Mouse (Mus musculus): Measurements from ENCODE around the gene Pitpnc1. TPM values are rescaled to one million over a fixed set of nuclear protein-coding genes. Genes with fewer than 3 reads are reported as not detected.

The Pitpnc1 gene
- polyA plus RNA-seq, 1 experiment from 2014 or later, result 20.4 TPM

DNA sequence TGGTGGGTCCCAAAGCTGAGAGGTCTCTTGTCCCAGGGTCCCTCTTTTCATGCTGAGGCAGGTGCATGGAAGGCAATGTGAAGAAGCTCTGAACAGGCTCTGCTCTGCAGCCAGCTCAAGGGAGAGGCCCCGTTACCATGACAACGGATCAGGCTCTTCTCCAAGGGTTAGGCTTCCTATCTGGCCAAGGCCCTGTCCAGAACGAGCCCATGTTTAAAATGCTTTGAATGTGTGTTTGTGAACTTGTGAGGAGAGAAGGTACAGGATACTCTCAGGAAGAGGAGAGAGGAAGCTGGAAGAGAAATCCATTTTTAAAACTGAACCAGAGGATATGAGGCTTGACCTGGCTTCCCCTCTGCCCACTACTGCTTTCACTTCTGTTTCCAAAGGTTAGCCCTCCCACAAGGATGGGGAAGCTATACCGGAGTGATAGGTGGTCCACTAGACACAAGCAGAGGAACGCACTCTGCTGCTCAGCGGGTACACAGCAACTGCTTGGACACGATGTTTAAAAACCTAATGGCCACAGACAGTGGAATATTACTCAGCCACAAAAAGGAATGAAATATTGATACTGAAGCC is 131.2 kb downstream of the Pitpnc1 start:
- 79% methylated on average over 7 of the region's 7 CpGs for WGBS
- peaks cover 58% of the 10 kb centered on the region for H3K4me1 ChIP-seq
- no peak overlapping the region for H3K4me3 ChIP-seq
- H3K27ac ChIP-seq (replicated peaks), result peak overlapping the region; percentile 56; the same call in 1 of the 2 replicates
- no peaks in the 10 kb centered on the region for H3K27me3 ChIP-seq (ENCODE audit: low read depth, poor library complexity, severe bottlenecking)
- H3K9me3 ChIP-seq (replicated peaks), result no peaks in the 10 kb centered on the region
- DNase-seq (ENCODE audit: low spot score), result peak; percentile 61
- H3K36me3 ChIP-seq, result peaks cover 12% of the 10 kb centered on the region

DNA sequence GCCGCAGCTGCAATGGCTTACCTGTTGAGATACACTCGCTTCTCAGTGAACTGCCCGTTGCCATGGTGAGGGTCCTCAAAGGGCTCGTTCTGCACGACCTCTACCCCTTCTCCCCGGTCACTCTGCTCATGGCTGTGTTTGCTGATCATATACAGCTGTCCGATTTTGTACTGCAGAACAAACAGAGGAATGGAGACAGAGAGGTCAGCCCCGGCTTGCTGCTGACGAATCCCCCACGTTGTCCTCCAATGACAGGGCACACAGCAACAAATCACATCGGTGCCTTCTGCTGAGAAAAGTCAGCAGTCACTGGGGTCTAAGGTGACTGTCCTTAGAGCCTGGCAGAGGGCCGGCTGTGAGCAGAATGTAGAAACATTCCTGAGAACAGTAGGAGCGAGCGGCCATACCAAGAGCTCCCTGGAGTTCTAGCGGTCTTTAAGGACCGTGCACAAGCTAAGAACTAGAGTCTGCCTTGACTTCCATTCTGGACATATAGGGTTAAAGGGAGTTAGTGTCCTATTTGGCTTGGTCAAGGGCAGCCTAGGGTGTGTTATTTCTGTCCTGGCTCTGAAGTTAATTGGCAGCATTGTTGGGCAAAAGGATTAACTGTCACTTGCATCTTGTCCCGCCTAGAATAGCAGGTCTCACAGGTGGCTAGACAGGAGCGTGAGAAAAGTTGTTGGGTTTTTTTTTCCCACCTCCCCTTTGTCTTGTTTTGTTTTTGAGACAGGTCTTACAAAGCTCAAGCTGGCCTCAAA is 132.9 kb downstream of the Pitpnc1 start:
- Histone ChIP-seq H3K4me1 (peaks cover 58% of the 10 kb centered on the region), H3K36me3 (peaks cover 24% of the 10 kb centered on the region), H3K27ac (replicated peaks) (peak overlapping the region; percentile 56), H3K9me3 (replicated peaks) (no peaks in the 10 kb centered on the region), H3K4me3 (no peak overlapping the region), H3K27me3 (ENCODE audit: low read depth, poor library complexity, severe bottlenecking) (no peaks in the 10 kb centered on the region)
- DNase-seq (ENCODE audit: low spot score), result no peak
- 47% methylated on average over 18 of the region's 18 CpGs for WGBS

DNA sequence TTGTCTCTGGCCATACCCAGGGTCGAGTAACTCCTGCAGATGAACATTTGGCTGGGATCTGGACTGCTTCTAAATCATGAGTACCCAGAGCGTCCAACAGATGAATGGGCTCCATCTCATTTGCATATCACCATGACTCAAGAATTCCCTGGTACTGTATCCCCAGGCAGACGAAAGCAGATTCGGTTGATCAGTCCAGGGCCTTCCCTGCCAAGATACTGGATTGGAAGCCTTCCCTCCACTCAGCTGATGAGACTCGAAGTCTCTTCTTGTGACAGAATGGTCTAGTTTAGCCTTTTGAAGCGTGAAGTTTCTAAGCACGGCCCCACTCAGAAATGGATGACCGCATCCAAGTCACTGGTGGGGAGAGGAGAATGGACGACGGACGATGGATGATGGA is 134.7 kb downstream of the Pitpnc1 start:
- no peak for DNase-seq (ENCODE audit: low spot score)
- Histone ChIP-seq H3K27me3 (ENCODE audit: low read depth, poor library complexity, severe bottlenecking) (no peaks in the 10 kb centered on the region), H3K9me3 (replicated peaks) (no peaks in the 10 kb centered on the region), H3K4me1 (peaks cover 46% of the 10 kb centered on the region), H3K4me3 (no peak overlapping the region), H3K36me3 (peaks cover 28% of the 10 kb centered on the region), H3K27ac (replicated peaks) (no peak overlapping the region)
- 86% methylated on average over 11 of the region's 11 CpGs for WGBS

DNA sequence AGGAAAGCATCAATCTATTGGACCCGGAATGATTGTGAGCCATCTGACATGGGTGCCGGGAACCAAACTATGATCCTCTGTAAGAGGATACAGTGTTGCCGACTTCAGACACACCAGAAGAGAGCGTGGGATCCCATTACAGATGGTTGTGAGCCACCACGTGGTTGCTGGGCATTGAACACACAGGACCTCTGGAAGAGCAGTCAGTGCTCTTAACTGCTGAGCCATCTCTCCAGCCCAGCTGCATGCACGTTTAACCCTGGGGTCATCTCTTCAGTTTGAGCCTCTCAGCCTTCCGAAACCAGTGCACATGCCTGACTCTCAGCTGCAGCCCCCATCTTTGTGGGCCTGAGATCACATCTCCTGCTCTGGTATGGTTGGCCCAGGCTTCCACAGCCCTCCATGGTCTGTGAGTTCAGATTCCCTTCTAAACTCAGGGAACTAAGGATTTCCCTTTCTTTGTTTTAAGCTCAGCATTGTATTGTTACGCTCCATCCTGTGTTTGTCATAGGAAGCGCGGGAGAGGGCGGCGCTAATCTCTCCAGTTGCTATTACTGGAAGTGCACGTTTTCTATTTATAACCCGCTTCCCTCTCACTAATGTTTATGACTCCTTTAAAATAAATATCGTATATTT is 135.5 kb downstream of the Pitpnc1 start:
- Histone ChIP-seq H3K27me3 (ENCODE audit: low read depth, poor library complexity, severe bottlenecking) (no peaks in the 10 kb centered on the region), H3K27ac (replicated peaks) (peak overlapping the region; percentile 59; the same call in 1 of the 2 replicates), H3K4me3 (no peak overlapping the region), H3K36me3 (peaks cover 30% of the 10 kb centered on the region), H3K4me1 (peaks cover 43% of the 10 kb centered on the region), H3K9me3 (replicated peaks) (no peaks in the 10 kb centered on the region)
- 83% methylated on average over 15 of the region's 15 CpGs for WGBS
- no peak for DNase-seq (ENCODE audit: low spot score)

DNA sequence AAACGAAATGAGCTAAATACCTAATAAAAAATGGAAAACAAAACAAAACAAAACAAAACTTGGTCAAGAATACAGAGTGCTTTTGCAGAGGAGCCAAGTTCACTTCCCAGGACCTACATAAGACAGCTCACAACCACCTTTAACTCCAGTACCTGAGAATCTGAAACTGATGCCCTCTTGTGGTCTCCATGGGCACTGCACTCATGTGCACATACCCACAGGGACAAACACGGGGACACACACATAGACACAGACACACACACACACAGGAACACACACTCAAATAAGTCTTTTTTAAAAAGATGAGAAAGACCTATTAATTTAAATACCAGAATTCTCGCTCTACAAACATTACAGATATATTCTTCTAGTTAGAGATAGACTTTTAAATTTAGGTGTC is 137.6 kb downstream of the Pitpnc1 start:
- Histone ChIP-seq H3K4me1 (peaks cover 27% of the 10 kb centered on the region), H3K36me3 (peaks cover 30% of the 10 kb centered on the region), H3K27ac (replicated peaks) (no peak overlapping the region), H3K4me3 (no peak overlapping the region), H3K9me3 (replicated peaks) (no peaks in the 10 kb centered on the region), H3K27me3 (ENCODE audit: low read depth, poor library complexity, severe bottlenecking) (no peaks in the 10 kb centered on the region)
- DNase-seq (ENCODE audit: low spot score), result no peak
- 98% methylated on average over 3 of the region's 3 CpGs for WGBS

DNA sequence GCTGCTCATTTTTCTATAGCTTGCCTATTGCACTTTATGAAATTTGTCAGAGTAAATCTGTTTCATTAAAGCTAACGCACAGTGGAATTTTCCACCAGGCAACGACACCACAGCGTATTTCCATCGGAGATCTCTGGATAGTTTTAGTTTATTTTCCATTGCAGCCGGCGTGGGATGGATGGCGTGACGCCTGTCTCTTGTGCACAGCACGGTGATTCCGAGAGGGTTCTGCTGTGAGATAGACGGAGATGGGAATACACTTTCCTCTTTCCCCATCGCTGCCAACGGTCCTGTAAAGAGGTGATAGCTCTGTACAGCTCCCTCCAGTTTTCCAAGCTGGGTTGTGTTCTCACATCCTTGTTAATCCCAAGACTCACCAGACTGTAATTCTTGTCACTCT is 138.2 kb downstream of the Pitpnc1 start:
- WGBS, result 97% methylated on average over 13 of the region's 13 CpGs
- no peaks in the 10 kb centered on the region for H3K27me3 ChIP-seq (ENCODE audit: low read depth, poor library complexity, severe bottlenecking)
- H3K4me3 ChIP-seq, result no peak overlapping the region
- peaks cover 30% of the 10 kb centered on the region for H3K36me3 ChIP-seq
- H3K27ac ChIP-seq (replicated peaks), result no peak overlapping the region
- H3K9me3 ChIP-seq (replicated peaks), result no peaks in the 10 kb centered on the region
- H3K4me1 ChIP-seq, result peaks cover 23% of the 10 kb centered on the region
- no peak for DNase-seq (ENCODE audit: low spot score)

DNA sequence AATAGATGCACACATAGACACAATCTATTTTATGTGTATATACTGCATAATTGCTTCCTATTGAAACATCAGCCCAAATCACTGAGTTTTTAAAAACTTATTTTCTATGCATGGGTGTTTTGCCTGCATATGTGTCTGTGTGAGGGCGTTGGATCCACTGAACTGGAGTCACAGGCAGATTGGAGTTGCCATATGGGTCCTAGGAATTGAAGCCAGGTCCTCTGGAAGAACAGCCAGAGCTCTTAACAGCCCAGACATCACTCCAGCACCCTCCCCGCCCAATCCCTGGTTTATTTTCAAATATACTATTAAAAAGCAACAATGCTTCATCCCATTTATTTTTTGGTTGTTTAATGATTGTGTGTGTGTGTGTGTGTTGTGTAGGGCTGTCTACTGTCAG is 139.1 kb downstream of the Pitpnc1 start:
- no peaks in the 10 kb centered on the region for H3K27me3 ChIP-seq (ENCODE audit: low read depth, poor library complexity, severe bottlenecking)
- WGBS, result 86% methylated on average over 2 of the region's 2 CpGs

DNA sequence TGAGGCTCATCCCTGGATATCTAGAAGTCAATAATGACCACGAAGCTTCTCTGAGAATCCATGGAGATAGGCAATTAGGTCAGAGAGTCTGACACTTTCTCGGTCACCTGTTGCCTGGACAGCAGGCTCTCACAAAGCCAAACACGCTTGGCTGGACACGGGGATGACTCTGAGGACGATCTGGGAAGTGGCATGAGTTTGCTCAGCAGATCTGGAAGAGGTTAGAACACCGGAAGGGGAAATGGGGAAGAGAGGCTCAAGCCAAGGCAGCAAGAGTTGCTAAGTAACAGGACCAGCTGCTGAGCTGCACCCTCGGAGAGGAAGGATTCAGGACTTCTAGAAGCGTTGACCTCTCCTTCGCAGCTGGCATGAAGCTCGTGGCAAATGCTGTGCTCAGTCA is 143.2 kb downstream of the Pitpnc1 start:
- 85% methylated on average over 10 of the region's 10 CpGs for WGBS
- Histone ChIP-seq H3K27me3 (ENCODE audit: low read depth, poor library complexity, severe bottlenecking) (no peaks in the 10 kb centered on the region), H3K4me1 (peaks cover 19% of the 10 kb centered on the region), H3K4me3 (no peak overlapping the region), H3K36me3 (peaks cover 4% of the 10 kb centered on the region), H3K27ac (replicated peaks) (0 out of 2 replicates have a peak overlapping the region, but pooled peaks have one; percentile 17), H3K9me3 (replicated peaks) (no peaks in the 10 kb centered on the region)
- no peak for DNase-seq (ENCODE audit: low spot score)

More for the DNA sequence above, 139.1 kb downstream of the Pitpnc1 start:
- Histone ChIP-seq H3K4me3 (no peak overlapping the region), H3K4me1 (peaks cover 17% of the 10 kb centered on the region), H3K9me3 (replicated peaks) (no peaks in the 10 kb centered on the region), H3K36me3 (peaks cover 30% of the 10 kb centered on the region), H3K27ac (replicated peaks) (no peak overlapping the region)
- DNase-seq (ENCODE audit: low spot score), result no peak

DNA sequence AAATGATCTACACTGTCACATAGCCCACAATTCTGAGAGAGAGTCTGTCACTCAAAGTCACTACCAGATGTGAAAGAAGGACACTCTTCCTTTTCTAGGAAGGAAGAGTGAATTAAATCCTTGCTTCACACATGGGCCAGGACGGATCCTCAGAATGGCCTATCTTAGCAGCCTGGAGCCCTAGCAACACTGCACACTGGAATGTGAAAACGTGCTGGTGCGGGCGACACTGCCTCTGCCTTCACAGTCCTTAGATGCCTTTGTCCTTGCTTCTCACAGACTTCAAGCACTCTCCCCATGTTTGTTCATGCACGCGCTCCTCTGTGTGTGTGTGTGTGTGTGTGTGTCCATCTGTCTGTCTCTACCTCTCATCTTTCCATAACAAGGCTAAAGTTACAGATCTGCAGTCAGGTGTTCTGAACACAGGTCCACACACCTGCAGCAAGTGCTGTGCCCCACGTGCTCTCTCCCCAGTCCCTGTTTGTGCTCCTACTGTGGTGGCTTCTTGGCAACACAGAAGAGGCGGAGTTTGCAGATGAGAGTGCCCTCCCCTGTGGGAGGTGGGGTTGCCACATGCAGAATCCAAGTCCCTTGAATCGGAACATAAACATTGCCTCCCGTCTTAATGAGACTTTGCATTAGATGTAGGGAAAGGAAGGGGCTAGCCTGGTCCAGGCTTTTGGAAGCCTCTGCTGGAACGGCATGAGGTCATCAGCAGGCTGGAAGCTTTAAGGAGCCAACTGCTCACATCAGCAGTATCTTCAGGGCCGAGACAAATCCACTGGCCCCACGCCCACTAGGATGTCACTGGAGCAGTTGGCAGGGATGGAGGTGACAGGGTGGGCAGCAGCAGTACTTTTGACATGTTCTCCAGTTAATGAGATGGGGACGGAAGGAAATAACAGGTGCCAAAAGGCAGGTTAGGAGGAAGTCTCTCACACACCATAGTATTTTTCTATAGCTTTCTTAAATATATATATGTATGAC is 144.5 kb downstream of the Pitpnc1 start:
- H3K4me1 ChIP-seq, result peaks cover 19% of the 10 kb centered on the region
- H3K9me3 ChIP-seq (replicated peaks), result peaks cover 4% of the 10 kb centered on the region; the same call in 1 of the 2 replicates
- H3K27ac ChIP-seq (replicated peaks), result peak overlapping the region; percentile 80
- no peaks in the 10 kb centered on the region for H3K27me3 ChIP-seq (ENCODE audit: low read depth, poor library complexity, severe bottlenecking)
- H3K4me3 ChIP-seq, result peak overlapping the region; percentile 22; the same call in 1 of the 2 replicates
- H3K36me3 ChIP-seq, result peaks cover 8% of the 10 kb centered on the region; the same call in 1 of the 2 replicates
- DNase-seq (ENCODE audit: low spot score), result peak; percentile 68
- 36% methylated on average over 14 of the region's 14 CpGs for WGBS

DNA sequence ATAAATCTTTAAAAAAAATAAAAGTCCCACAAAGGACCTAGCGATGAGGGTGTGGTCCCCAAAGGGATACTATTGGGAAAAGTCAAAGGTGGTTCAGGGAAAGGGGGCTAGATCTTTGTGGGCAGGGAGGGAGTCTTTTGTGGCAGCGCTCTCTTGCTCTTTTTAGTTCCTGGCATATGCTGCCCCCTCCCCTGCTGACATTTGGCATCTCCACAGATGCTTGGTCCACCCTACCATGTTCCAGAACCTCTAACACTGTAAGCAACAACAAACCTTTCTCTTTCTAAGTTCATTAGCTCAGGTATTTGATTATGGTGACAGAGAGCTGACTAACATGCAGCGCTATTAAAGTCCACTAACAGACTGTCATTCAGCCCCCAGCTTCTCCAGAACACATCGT is 145.3 kb downstream of the Pitpnc1 start:
- DNase-seq (ENCODE audit: low spot score), result no peak
- peaks cover 4% of the 10 kb centered on the region; the same call in 1 of the 2 replicates for H3K9me3 ChIP-seq (replicated peaks)
- no peak overlapping the region for H3K4me3 ChIP-seq
- H3K36me3 ChIP-seq, result peaks cover 6% of the 10 kb centered on the region; the same call in 1 of the 2 replicates
- WGBS, result 87% methylated on average over 4 of the region's 4 CpGs
- H3K27ac ChIP-seq (replicated peaks), result peak overlapping the region; percentile 80
- H3K27me3 ChIP-seq (ENCODE audit: low read depth, poor library complexity, severe bottlenecking), result no peaks in the 10 kb centered on the region
- peaks cover 19% of the 10 kb centered on the region for H3K4me1 ChIP-seq

DNA sequence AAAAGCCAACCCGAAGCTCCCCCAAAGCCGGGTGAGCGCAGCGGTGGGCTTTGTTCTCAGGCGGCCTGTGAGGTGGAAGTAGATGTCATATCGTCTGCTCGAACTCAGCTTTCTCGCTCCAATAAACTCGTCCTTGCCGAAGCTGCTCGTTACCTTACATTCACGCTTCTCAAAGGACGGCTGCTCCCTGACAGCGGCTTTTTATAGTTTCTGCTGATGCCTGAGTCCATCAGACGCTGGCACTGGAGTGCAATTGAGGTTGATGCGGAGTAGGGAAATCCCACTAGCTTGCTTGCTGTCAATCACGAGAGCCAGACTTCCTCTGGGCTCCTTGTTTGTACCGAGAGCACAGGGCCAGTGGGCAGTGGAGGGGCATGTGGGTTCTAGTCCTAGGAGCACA is 147.3 kb downstream of the Pitpnc1 start:
- 87% methylated on average over 18 of the region's 18 CpGs for WGBS
- Histone ChIP-seq H3K9me3 (replicated peaks) (peaks cover 4% of the 10 kb centered on the region; the same call in 1 of the 2 replicates), H3K27ac (replicated peaks) (no peak overlapping the region)

DNA sequence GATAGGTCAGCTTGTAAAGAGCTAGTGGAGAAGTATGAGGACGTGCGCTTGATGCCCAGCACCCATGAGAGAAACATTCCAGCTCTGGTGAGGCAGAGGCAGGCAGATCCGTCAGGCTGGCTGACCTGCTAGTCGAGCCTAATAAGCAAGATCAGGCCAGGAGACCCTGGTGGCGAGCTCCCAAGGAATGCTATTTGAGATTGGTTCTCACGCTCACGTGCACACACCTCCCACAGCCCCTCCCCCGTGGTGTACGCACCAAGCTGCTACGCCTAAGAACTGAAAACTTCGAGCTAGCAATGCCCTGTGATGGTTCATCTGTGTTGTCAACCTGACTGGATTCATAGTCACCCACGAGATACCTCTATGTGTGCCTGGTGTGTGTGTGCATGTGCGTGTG is 148.3 kb downstream of the Pitpnc1 start:
- WGBS, result 96% methylated on average over 13 of the region's 13 CpGs
- Histone ChIP-seq H3K36me3 (peaks cover 16% of the 10 kb centered on the region), H3K4me3 (no peak overlapping the region), H3K27me3 (ENCODE audit: low read depth, poor library complexity, severe bottlenecking) (no peaks in the 10 kb centered on the region), H3K27ac (replicated peaks) (no peak overlapping the region), H3K9me3 (replicated peaks) (peaks cover 4% of the 10 kb centered on the region; the same call in 1 of the 2 replicates), H3K4me1 (peaks cover 27% of the 10 kb centered on the region)
- DNase-seq (ENCODE audit: low spot score), result no peak

More for the DNA sequence above, 147.3 kb downstream of the Pitpnc1 start:
- H3K27me3 ChIP-seq (ENCODE audit: low read depth, poor library complexity, severe bottlenecking), result no peaks in the 10 kb centered on the region
- H3K36me3 ChIP-seq, result peaks cover 16% of the 10 kb centered on the region
- no peak overlapping the region for H3K4me3 ChIP-seq
- peaks cover 22% of the 10 kb centered on the region for H3K4me1 ChIP-seq
- no peak for DNase-seq (ENCODE audit: low spot score)
